Mouse (Mus musculus) inflammation-experienced regulatory T-cells (primary cell): ENCODE results near the gene Eif4e3. TPM values are rescaled to one million over a fixed set of nuclear protein-coding genes. Genes with fewer than 3 reads are reported as not detected.

Experiments used
- polyA plus RNA-seq, 2 experiments: library from polyadenylated mRNA; unstranded; fragments of 100-300 nt; shearing (Covaris generic); gene quantifications; one replicate each; pipeline ENCODE4 v1.2.1; 2017

Eif4e3 gene
- polyA plus RNA-seq: 10 to 100 TPM; 30.1 to 34.3 TPM

GRCm38 (mm10) chr6:99666318-99667171, at the start of gene Eif4e3, which contains the start of gene Gm20696:
Gene Eif4e3, minus strand, starts transcription at chr6:99666771.
Gene Gm20696, minus strand, starts transcription at chr6:99666797.

GRCm38 (mm10) chr6:99692206-99692915, 25.8 kb upstream of the Eif4e3 start, which contains the start of gene Gpr27:
Gene Gpr27, plus strand, starts transcription at chr6:99692679.

Other genes with a start within 250 kb of the Eif4e3 start
- 100 to 1,000 TPM; 271 to 359 TPM for gene Foxp1, start 144.1 kb downstream of the Eif4e3 start, polyA plus RNA-seq
- gene Gm20696, start within 50 bp of the Eif4e3 start, polyA plus RNA-seq: 10 to 100 TPM; 10.8 to 14.4 TPM
- not detected for gene Gpr27, start 25.9 kb upstream of the Eif4e3 start, polyA plus RNA-seq
- 1 to 10 TPM in 1 of 2 experiments, not detected in 1; 1.1 TPM for gene Prok2, start 59.6 kb upstream of the Eif4e3 start, polyA plus RNA-seq